Mouse (Mus musculus) heart, embryonic 14.5 days (tissue): Measurements from ENCODE around the gene Vegfa. TPM values are rescaled to one million over a fixed set of nuclear protein-coding genes. Genes with fewer than 3 reads are reported as not detected.

Experiments
- ATAC-seq: fragments of 200-750 bp; cut with Nextera tagmentation; 2 replicates; pipeline ENCODE4 v1.8.0; 2017; ENCODE audit warnings: low read depth, moderate TSS enrichment; ENCODE audit not compliant: insufficient number of reproducible peaks, insufficient read depth, low FRiP score
- H3K27ac ChIP-seq, 2 experiments: fragments of 200-500 bp in 1 of 2; fragments of 300-500 bp in 1 of 2; sonication (generic) in 1 of 2; replicated peaks in 1 of 2; 2 replicates each; pipeline ENCODE4 v1.5.1; 2012 to 2014; ENCODE audit warnings: low read depth in 2 of 2, low read length in 2 of 2, control low read depth in 1 of 2, mild to moderate bottlenecking in 1 of 2, mixed read lengths in 1 of 2; ENCODE audit not compliant: control insufficient read depth in 1 of 2, insufficient read depth in 1 of 2
- H3K27me3 ChIP-seq: fragments of 300-500 bp; sonication (generic); 2 replicates; pipeline ENCODE4 v1.6.1; 2014; ENCODE audit warnings: mild to moderate bottlenecking, low read length, control low read depth; ENCODE audit not compliant: control insufficient read depth, insufficient read depth
- H3K36me3 ChIP-seq: fragments of 300-500 bp; sonication (generic); 2 replicates; pipeline ENCODE4 v1.6.1; 2014; ENCODE audit warnings: mild to moderate bottlenecking, control low read depth, low read length, mixed read lengths; ENCODE audit not compliant: control insufficient read depth, insufficient read depth
- H3K4me1 ChIP-seq, 2 experiments: fragments of 200-500 bp in 1 of 2; fragments of 300-500 bp in 1 of 2; sonication (generic) in 1 of 2; 2 replicates each; pipeline ENCODE4 v1.6.1; 2012 to 2014; ENCODE audit warnings: low read length in 2 of 2, control low read depth in 1 of 2, mixed read lengths in 1 of 2; ENCODE audit not compliant: control insufficient read depth in 2 of 2, insufficient read depth in 2 of 2
- H3K4me2 ChIP-seq: fragments of 300-500 bp; sonication (generic); 2 replicates; pipeline ENCODE4 v1.6.1; 2014; ENCODE audit warnings: mild to moderate bottlenecking, low read length
- H3K4me3 ChIP-seq, 2 experiments: fragments of 200-500 bp in 1 of 2; fragments of 300-500 bp in 1 of 2; sonication (generic) in 1 of 2; 2 replicates each; pipeline ENCODE4 v1.5.1; 2012 to 2014; ENCODE audit warnings: low read length in 2 of 2, mild to moderate bottlenecking in 2 of 2, control low read depth in 1 of 2, low read depth in 1 of 2, moderate library complexity in 1 of 2; ENCODE audit not compliant: control insufficient read depth in 1 of 2, insufficient read depth in 1 of 2
- H3K9ac ChIP-seq: fragments of 300-500 bp; sonication (generic); 2 replicates; pipeline ENCODE4 v1.6.1; 2014; ENCODE audit warnings: mild to moderate bottlenecking, low read length
- H3K9me3 ChIP-seq: fragments of 300-500 bp; sonication (generic); 2 replicates; pipeline ENCODE4 v1.6.1; 2016; ENCODE audit warnings: low read length, control low read depth; ENCODE audit not compliant: control insufficient read depth
- WGBS: fragments of 180-500 bp; shearing (Covaris S2); extraction: QIAGEN DNeasy Blood & Tissue Kit; methylation state at CpG from one replicate; pipeline ENCODE4 v1.1.7; 2014; 5-methylcytosine and 5-hydroxymethylcytosine counted together
- polyA plus RNA-seq: library from polyadenylated mRNA; unstranded; fragments of >200 nt; fragmentation: Nextera tagmentation; extraction: Ambion mirVana; gene quantifications from 2 replicates; pipeline ENCODE4 v1.2.1, GENCODE M21; 2014

Vegfa gene
- polyA plus RNA-seq, 1 experiment from 2014 or later, result 8.1 TPM

DNA sequence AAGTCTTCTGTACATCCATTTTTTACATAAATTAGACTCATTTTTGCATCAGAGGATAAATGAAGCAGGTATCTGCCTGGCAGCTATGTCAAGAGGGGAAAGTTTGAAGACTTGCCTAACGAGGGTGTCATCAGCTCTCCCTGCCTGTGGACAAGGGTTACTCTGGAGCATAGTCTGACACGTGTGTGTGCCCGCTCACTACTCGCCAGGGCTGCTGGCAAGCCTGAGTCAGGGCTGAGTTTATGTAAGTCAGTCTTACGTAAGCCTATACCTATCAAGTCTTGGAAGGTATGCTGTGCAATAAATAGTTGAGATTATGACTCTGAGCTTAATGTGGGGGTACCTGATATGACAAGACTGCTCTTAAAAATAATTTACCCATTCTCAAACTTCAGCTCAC is 19.2 kb upstream of the Vegfa start:
- 61% methylated on average over 5 of the region's 5 CpGs for WGBS

DNA sequence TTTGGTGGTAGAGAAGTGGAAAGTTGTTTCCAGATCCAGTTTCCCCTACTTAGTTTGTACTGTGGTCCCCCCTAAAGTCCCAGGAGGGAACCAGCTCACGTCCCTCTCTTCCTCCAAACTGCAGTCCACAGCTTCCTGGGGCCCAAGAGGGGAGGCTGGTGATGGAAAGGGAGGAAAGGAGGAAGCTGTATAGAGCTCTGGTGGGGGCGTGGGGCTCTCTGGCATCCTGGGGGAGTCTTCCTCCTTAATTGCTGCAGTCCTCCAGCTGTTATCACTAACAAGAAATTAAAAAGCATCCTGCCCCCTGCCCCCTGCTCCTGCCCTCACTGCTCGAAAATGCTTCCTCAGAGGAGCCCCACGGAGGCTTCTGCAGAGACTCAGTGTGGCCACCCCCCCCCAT is 17.4 kb upstream of the Vegfa start:
- H3K9ac ChIP-seq, result no peak overlapping the region
- H3K4me3 ChIP-seq, result no peak overlapping the region
- no peak for ATAC-seq
- H3K27ac ChIP-seq, result no peak overlapping the region
- no peak overlapping the region for H3K4me2 ChIP-seq
- H3K27me3 ChIP-seq, result no peaks in the 10 kb centered on the region
- WGBS, result 30% methylated on average over 4 of the region's 4 CpGs
- no peaks in the 10 kb centered on the region for H3K36me3 ChIP-seq
- H3K4me1 ChIP-seq, result no peaks in the 10 kb centered on the region; a peak in 1 of 4 replicates
- H3K9me3 ChIP-seq, result peaks cover 4% of the 10 kb centered on the region; the same call in 1 of the 2 replicates

More for the DNA sequence above, 19.2 kb upstream of the Vegfa start:
- Histone ChIP-seq H3K27me3 (no peaks in the 10 kb centered on the region), H3K4me3 (no peak overlapping the region), H3K36me3 (no peaks in the 10 kb centered on the region), H3K27ac (no peak overlapping the region), H3K4me2 (no peak overlapping the region), H3K9me3 (peaks cover 4% of the 10 kb centered on the region; the same call in 1 of the 2 replicates), H3K4me1 (no peaks in the 10 kb centered on the region; a peak in 1 of 4 replicates), H3K9ac (no peak overlapping the region)
- ATAC-seq, result no peak

DNA sequence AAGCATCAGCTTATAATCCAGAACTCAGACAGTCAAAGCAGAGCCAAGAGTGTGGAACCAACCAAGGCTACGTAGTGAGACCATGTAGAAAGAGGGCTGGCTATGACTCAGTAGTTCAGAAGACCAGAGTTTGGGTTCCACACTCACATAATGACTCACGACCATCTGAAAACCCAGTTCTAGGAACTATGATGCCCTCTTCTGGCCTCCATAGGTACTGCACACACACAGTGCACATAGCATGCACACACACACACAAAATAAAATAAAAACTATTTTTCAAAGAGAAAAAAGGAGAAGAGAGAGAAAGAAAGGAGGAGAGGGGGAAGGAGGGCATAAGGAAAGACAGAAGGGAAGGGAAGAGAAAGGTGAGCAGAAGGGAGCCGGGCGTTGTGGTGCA is 16.0 kb upstream of the Vegfa start:
- 92% methylated on average over 4 of the region's 4 CpGs for WGBS
- Histone ChIP-seq H3K4me1 (no peaks in the 10 kb centered on the region; a peak in 1 of 4 replicates), H3K9me3 (peaks cover 4% of the 10 kb centered on the region; the same call in 1 of the 2 replicates), H3K36me3 (no peaks in the 10 kb centered on the region), H3K27ac (no peak overlapping the region), H3K9ac (no peak overlapping the region), H3K27me3 (no peaks in the 10 kb centered on the region), H3K4me2 (no peak overlapping the region), H3K4me3 (no peak overlapping the region)
- ATAC-seq, result no peak

DNA sequence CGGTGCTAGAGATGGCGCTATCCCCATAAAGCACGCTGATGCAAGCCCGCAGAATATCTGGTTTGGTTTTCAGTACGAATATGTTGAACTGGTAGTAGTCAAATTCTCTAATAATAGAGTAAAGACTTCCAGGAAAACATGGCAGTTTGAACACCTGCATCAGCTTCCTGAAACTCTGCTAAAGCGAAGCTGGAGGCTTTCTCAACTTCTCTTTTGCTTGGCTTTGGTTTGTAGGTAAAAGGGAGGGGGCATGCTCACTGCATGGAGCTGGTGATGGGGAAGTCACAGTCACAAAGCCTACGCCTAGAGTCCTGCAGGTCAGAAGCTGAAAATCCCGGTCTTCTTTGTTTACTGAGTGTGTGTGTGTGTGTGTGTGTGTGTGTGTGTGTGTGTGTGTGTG is 13.6 kb upstream of the Vegfa start:
- H3K4me2 ChIP-seq, result no peak overlapping the region
- 81% methylated on average over 8 of the region's 8 CpGs for WGBS

DNA sequence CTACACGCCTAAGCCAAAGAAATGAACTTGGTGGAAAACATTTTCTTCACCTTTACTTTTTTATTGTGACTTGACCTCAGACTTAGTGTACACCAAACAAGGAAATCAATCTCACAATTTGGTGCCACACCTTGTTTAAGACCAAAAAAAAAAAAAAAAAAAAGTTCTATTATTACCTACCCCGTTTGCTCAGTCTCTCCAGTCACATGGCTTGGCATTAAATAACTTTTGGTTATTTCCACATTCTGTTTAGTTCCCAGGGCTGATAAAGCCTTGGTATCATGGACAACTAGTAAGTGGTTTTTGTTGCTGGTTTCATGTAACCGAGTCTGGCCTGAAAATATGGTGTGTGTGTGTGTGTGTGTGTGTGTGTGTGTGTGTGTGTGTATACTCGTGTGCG is 12.8 kb upstream of the Vegfa start:
- Histone ChIP-seq H3K27me3 (no peaks in the 10 kb centered on the region), H3K36me3 (no peaks in the 10 kb centered on the region), H3K4me2 (no peak overlapping the region), H3K27ac (no peak overlapping the region), H3K4me1 (no peaks in the 10 kb centered on the region; a peak in 1 of 4 replicates), H3K9me3 (peaks cover 4% of the 10 kb centered on the region; the same call in 1 of the 2 replicates), H3K9ac (no peak overlapping the region), H3K4me3 (no peak overlapping the region)
- no peak for ATAC-seq
- 89% methylated on average over 5 of the region's 5 CpGs for WGBS

More for the DNA sequence above, 13.6 kb upstream of the Vegfa start:
- no peak for ATAC-seq
- no peaks in the 10 kb centered on the region for H3K36me3 ChIP-seq
- no peaks in the 10 kb centered on the region; a peak in 1 of 4 replicates for H3K4me1 ChIP-seq
- H3K9me3 ChIP-seq, result peaks cover 4% of the 10 kb centered on the region; the same call in 1 of the 2 replicates
- H3K9ac ChIP-seq, result no peak overlapping the region
- H3K27me3 ChIP-seq, result no peaks in the 10 kb centered on the region
- no peak overlapping the region for H3K27ac ChIP-seq
- no peak overlapping the region for H3K4me3 ChIP-seq

DNA sequence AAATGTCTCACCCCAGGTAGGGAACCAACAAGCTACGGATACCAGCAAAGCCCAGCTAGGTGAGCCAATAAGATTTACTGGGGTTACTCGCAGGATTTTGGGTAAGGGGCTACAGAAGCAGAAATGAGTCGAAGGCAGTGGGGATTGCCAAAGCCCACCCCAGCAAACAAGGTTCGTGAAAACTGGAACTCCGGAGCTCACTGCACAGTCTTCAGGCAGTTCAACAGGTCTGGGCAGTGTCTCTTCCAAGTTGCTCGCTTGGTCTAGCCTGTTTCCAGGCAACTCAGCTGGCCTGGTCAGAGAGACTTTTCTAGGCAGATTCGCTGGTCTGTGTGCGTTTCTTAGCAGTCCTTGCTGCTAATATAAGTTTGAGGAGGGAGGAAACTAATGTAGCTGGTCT is 10.0 kb upstream of the Vegfa start:
- no peaks in the 10 kb centered on the region; a peak in 1 of 4 replicates for H3K4me1 ChIP-seq
- 89% methylated on average over 8 of the region's 8 CpGs for WGBS
- no peak overlapping the region for H3K4me2 ChIP-seq
- no peak overlapping the region for H3K9ac ChIP-seq
- H3K27me3 ChIP-seq, result no peaks in the 10 kb centered on the region
- H3K27ac ChIP-seq, result no peak overlapping the region
- H3K36me3 ChIP-seq, result no peaks in the 10 kb centered on the region
- no peaks in the 10 kb centered on the region for H3K9me3 ChIP-seq
- H3K4me3 ChIP-seq, result no peak overlapping the region
- no peak for ATAC-seq

DNA sequence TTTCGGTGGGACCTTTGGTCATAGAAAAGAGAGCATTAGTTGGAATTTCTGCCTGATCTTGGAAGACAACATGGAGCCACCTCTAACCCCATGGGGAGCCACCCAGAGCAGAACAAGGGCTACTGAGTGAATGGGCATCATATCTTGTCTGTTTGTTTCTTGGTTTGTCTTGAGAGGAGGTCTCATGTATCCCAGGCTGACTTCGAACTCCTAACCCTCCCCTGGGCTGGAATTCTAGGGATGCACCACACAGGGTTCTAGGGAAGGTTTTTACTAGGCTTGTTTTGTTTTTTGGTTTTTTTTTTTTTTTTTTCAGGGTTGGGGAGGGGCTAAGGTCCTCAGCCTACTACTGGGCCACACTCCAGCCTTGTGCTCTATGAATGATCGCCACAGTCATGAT is 9.5 kb upstream of the Vegfa start:
- no peaks in the 10 kb centered on the region for H3K36me3 ChIP-seq
- ATAC-seq, result no peak
- H3K9me3 ChIP-seq, result no peaks in the 10 kb centered on the region
- H3K27me3 ChIP-seq, result no peaks in the 10 kb centered on the region
- no peaks in the 10 kb centered on the region; a peak in 2 of 4 replicates for H3K4me1 ChIP-seq
- no peak overlapping the region for H3K4me3 ChIP-seq
- H3K4me2 ChIP-seq, result no peak overlapping the region
- no peak overlapping the region for H3K9ac ChIP-seq
- WGBS, result 88% methylated on average over 3 of the region's 3 CpGs
- H3K27ac ChIP-seq, result no peak overlapping the region

DNA sequence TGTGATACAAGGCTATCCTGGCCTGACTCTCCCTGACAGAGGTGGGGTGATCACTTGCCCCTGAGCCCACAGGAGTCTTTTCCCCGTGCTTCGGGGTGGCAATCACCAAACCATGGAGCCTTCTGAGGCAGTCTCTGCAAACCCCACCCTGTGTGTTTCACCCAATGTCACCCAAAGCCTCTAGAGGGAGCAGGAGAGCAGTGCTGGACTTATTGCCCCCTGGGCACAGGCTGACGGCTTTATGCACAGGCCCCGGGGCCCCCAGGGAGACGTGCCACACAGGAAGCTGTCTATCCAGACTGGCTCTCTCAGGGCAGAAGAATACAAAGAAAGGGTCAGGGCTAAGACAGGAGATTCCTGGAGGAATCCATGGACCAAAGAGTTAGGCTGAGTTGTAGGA is 9.1 kb upstream of the Vegfa start:
- no peaks in the 10 kb centered on the region for H3K36me3 ChIP-seq
- no peaks in the 10 kb centered on the region for H3K9me3 ChIP-seq
- no peak overlapping the region for H3K4me3 ChIP-seq
- peaks cover 3 to 4% of the 10 kb centered on the region in 2 experiments; a peak in 3 of 4 replicates for H3K4me1 ChIP-seq
- no peak overlapping the region for H3K27ac ChIP-seq
- no peak for ATAC-seq
- no peak overlapping the region for H3K4me2 ChIP-seq
- WGBS, result 59% methylated on average over 5 of the region's 5 CpGs
- no peaks in the 10 kb centered on the region for H3K27me3 ChIP-seq
- H3K9ac ChIP-seq, result no peak overlapping the region
